Mouse (Mus musculus) testis, adult 2 months (tissue): ENCODE data around the gene Gsta1. TPM values are rescaled to one million over a fixed set of nuclear protein-coding genes. Genes with fewer than 3 reads are reported as not detected.
A peak's percentile ranks its signal among the peaks of the same experiment; 100 is the strongest.

ENCODE experiments used
- H3K27ac ChIP-seq: fragments of 200-500 bp; 2 replicates; pipeline ENCODE4 v1.5.1; 2012; ENCODE audit warnings: low read depth, low read length; ENCODE audit not compliant: control insufficient read depth, insufficient read depth
- H3K27me3 ChIP-seq: fragments of 200-500 bp; 2 replicates; pipeline ENCODE4 v1.6.1; 2012; ENCODE audit warnings: mild to moderate bottlenecking, low read length, moderate library complexity; ENCODE audit not compliant: control insufficient read depth, insufficient read depth
- H3K36me3 ChIP-seq: fragments of 200-500 bp; 2 replicates; pipeline ENCODE4 v1.6.1; 2012; ENCODE audit warnings: mild to moderate bottlenecking, low read length; ENCODE audit not compliant: control insufficient read depth, insufficient read depth
- H3K4me1 ChIP-seq: fragments of 200-500 bp; 2 replicates; pipeline ENCODE4 v1.6.1; 2012; ENCODE audit warnings: low read length; ENCODE audit not compliant: control insufficient read depth, insufficient read depth
- H3K4me3 ChIP-seq: fragments of 200-500 bp; 2 replicates; pipeline ENCODE4 v1.5.1; 2012; ENCODE audit warnings: low read depth, mild to moderate bottlenecking, low read length, moderate library complexity, mixed read lengths; ENCODE audit not compliant: control insufficient read depth
- CTCF ChIP-seq: fragments of 200-500 bp; IDR thresholded peaks from 2 replicates; pipeline ENCODE4 v1.5.1; 2012; ENCODE audit warnings: low read depth, mild to moderate bottlenecking, inconsistent platforms, low read length, moderate library complexity; ENCODE audit not compliant: control insufficient read depth, insufficient read depth, insufficient replicate concordance
- POLR2A ChIP-seq: fragments of 200-500 bp; IDR thresholded peaks from 2 replicates; pipeline ENCODE4 v1.6.1; 2012; ENCODE audit warnings: low read depth, mild to moderate bottlenecking, inconsistent platforms, low read length, moderate library complexity; ENCODE audit not compliant: control insufficient read depth
- polyA plus RNA-seq: library from polyadenylated mRNA; depleted of rRNA; stranded (reverse); fragments of >200 nt; gene quantifications from 2 replicates; pipeline ENCODE4 v1.2.3, GENCODE M21; 2012

The Gsta1 gene
- polyA plus RNA-seq, 1 experiment = not detected

GRCm38 (mm10) chr9:78195034-78195433 lies 35.4 kb upstream of the Gsta1 start:
- Histone ChIP-seq H3K4me3 (no peak overlapping the region), H3K27me3 (no peaks in the 10 kb centered on the region), H3K4me1 (0 out of 2 replicates have a peak, but pooled peaks cover 2% of the 10 kb centered on the region), H3K27ac (no peak overlapping the region), H3K36me3 (no peaks in the 10 kb centered on the region)
- no peak for TF ChIP-seq POLR2A
- no peak for TF ChIP-seq CTCF

GRCm38 (mm10) chr9:78197801-78198200 lies 32.7 kb upstream of the Gsta1 start:
- H3K27ac ChIP-seq = no peak overlapping the region
- H3K36me3 ChIP-seq = no peaks in the 10 kb centered on the region
- TF ChIP-seq CTCF (no peak), POLR2A (no peak)
- H3K27me3 ChIP-seq = no peaks in the 10 kb centered on the region
- peak overlapping the region; percentile 21 for H3K4me3 ChIP-seq
- H3K4me1 ChIP-seq = no peaks in the 10 kb centered on the region

GRCm38 (mm10) chr9:78204194-78204593 lies 26.3 kb upstream of the Gsta1 start:
- Histone ChIP-seq H3K4me1 (no peaks in the 10 kb centered on the region), H3K4me3 (no peak overlapping the region), H3K27me3 (no peaks in the 10 kb centered on the region), H3K27ac (no peak overlapping the region), H3K36me3 (no peaks in the 10 kb centered on the region)
- TF ChIP-seq CTCF = no peak
- TF ChIP-seq POLR2A = no peak

- Histone ChIP-seq H3K4me3 (no peak overlapping the region), H3K27ac (no peak overlapping the region), H3K4me1 (no peaks in the 10 kb centered on the region), H3K27me3 (no peaks in the 10 kb centered on the region), H3K36me3 (no peaks in the 10 kb centered on the region)
- TF ChIP-seq CTCF (no peak), POLR2A (no peak)
Observed at GRCm38 (mm10) chr9:78208956-78209355, 21.5 kb upstream of the Gsta1 start.

- no peaks in the 10 kb centered on the region for H3K4me1 ChIP-seq
- no peak for TF ChIP-seq POLR2A
- H3K36me3 ChIP-seq = no peaks in the 10 kb centered on the region
- no peak overlapping the region for H3K4me3 ChIP-seq
- no peak overlapping the region for H3K27ac ChIP-seq
- no peaks in the 10 kb centered on the region for H3K27me3 ChIP-seq
Observed at GRCm38 (mm10) chr9:78210079-78210478, 20.4 kb upstream of the Gsta1 start.

- H3K27ac ChIP-seq = no peak overlapping the region
- H3K4me1 ChIP-seq = no peaks in the 10 kb centered on the region
- TF ChIP-seq CTCF = no peak
- TF ChIP-seq POLR2A = no peak
- no peak overlapping the region for H3K4me3 ChIP-seq
- no peaks in the 10 kb centered on the region for H3K27me3 ChIP-seq
- no peaks in the 10 kb centered on the region for H3K36me3 ChIP-seq
Observed at GRCm38 (mm10) chr9:78210821-78211220, 19.6 kb upstream of the Gsta1 start.

GRCm38 (mm10) chr9:78211521-78211920 lies 18.9 kb upstream of the Gsta1 start:
- Histone ChIP-seq H3K36me3 (no peaks in the 10 kb centered on the region), H3K4me3 (no peak overlapping the region), H3K27me3 (no peaks in the 10 kb centered on the region), H3K27ac (no peak overlapping the region), H3K4me1 (no peaks in the 10 kb centered on the region)
- TF ChIP-seq POLR2A = no peak
- no peak for TF ChIP-seq CTCF
